Mouse (Mus musculus) testis, adult 2 months (tissue): Measurements from ENCODE around the gene Znrf2.

Experiments
- CTCF ChIP-seq: fragments of 200-500 bp; IDR thresholded peaks from 2 replicates; pipeline ENCODE4 v1.5.1; 2012; ENCODE audit warnings: low read depth, mild to moderate bottlenecking, inconsistent platforms, low read length, moderate library complexity; ENCODE audit not compliant: control insufficient read depth, insufficient read depth, insufficient replicate concordance
- POLR2A ChIP-seq: fragments of 200-500 bp; IDR thresholded peaks from 2 replicates; pipeline ENCODE4 v1.6.1; 2012; ENCODE audit warnings: low read depth, mild to moderate bottlenecking, inconsistent platforms, low read length, moderate library complexity; ENCODE audit not compliant: control insufficient read depth

- TF ChIP-seq CTCF (no peak), POLR2A (no peak)
Measured at GRCm38 (mm10) chr6:54795971-54796370, 20.7 kb upstream of the Znrf2 start.
